Mouse (Mus musculus): Measurements from ENCODE around the gene Plekhg6. TPM values are rescaled to one million over a fixed set of nuclear protein-coding genes. Genes with fewer than 3 reads are reported as not detected.

Plekhg6 gene
- polyA plus RNA-seq, 1 experiment from 2014 or later = 0.50 TPM

DNA sequence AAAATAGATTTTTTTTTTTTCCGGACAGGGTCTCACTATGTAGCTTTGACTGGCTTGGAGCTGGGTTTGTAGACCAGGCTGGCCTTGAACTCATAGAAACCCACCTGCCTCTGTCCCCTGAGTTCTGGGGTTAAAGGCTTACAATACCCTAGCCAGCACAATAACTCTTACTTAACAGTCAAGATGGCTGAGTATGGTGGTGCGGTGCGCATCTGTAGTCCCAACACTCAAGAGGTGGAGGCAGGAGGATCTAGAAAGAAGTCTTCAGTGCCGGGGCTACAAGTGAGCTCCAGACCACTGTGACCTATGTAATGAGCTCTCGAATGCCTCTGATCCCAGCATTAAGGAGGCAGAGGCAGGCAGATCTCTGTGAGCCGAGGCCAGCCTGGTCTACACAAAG is 31.1 kb upstream of the Plekhg6 start:
- H3K27me3 ChIP-seq (replicated peaks; ENCODE audit: insufficient read depth, low read length) = no peaks in the 10 kb centered on the region
- H3K27ac ChIP-seq (ENCODE audit: low read length) = no peak overlapping the region
- H3K4me2 ChIP-seq (replicated peaks; ENCODE audit: low read depth, low read length) = no peak overlapping the region
- no peaks in the 10 kb centered on the region for H3K9me3 ChIP-seq (ENCODE audit: low read length)
- H3K4me3 ChIP-seq (ENCODE audit: low read depth, low read length) = no peak overlapping the region
- H3K4me1 ChIP-seq (ENCODE audit: insufficient read depth, low read depth, low read length) = no peaks in the 10 kb centered on the region
- WGBS = 94% methylated on average over 6 of the region's 6 CpGs
- no peaks in the 10 kb centered on the region for H3K36me3 ChIP-seq (ENCODE audit: insufficient read depth, low read length)
- H3K9ac ChIP-seq (replicated peaks; ENCODE audit: low read depth) = no peak overlapping the region
- DNase-seq (ENCODE audit: low spot score) (no peak), ATAC-seq (no peak)
- TF ChIP-seq EP300 (IDR thresholded peaks at IDR 0.05) = no peak
- TF ChIP-seq CTCF (IDR thresholded peaks at IDR 0.05) = no peak

DNA sequence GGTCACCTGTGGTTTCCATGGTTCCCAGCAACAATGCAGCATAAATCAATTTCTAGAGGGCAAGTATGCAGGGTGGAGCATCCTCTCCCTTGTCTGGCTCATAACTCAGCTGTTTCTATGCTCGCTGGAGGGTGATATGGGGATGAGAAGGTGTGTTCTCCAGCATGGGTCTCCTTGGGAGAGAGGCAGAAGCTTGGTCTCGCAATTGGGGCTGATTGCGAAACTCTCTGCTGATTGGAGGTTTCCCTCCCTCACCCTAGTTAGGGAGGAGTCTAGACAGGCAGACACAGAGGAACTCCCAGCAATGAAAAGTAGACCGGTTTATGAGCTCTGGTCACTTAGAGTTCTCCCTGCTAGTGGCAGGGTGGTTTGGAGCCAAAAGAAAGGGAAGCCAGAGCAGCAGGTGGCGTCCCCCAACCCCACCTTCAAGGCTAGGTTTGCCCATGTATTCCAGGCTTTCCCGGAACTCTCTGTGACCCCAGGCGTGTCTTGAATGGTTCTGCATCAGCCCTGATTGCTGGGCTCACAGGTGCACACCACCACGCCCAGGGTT is 30.5 kb upstream of the Plekhg6 start:
- Histone ChIP-seq H3K9me3 (ENCODE audit: low read length) (no peaks in the 10 kb centered on the region), H3K4me1 (ENCODE audit: insufficient read depth, low read depth, low read length) (no peaks in the 10 kb centered on the region), H3K27me3 (replicated peaks; ENCODE audit: insufficient read depth, low read length) (no peaks in the 10 kb centered on the region), H3K36me3 (ENCODE audit: insufficient read depth, low read length) (no peaks in the 10 kb centered on the region), H3K27ac (ENCODE audit: low read length) (no peak overlapping the region), H3K4me2 (replicated peaks; ENCODE audit: low read depth, low read length) (no peak overlapping the region), H3K4me3 (ENCODE audit: low read depth, low read length) (no peak overlapping the region), H3K9ac (replicated peaks; ENCODE audit: low read depth) (no peak overlapping the region)
- TF ChIP-seq CTCF (IDR thresholded peaks at IDR 0.05) (no peak), EP300 (IDR thresholded peaks at IDR 0.05) (no peak)
- DNase-seq (ENCODE audit: low spot score) (peak; percentile 81), ATAC-seq (peak; percentile 67)
- WGBS = 49% methylated on average over 8 of the region's 8 CpGs

DNA sequence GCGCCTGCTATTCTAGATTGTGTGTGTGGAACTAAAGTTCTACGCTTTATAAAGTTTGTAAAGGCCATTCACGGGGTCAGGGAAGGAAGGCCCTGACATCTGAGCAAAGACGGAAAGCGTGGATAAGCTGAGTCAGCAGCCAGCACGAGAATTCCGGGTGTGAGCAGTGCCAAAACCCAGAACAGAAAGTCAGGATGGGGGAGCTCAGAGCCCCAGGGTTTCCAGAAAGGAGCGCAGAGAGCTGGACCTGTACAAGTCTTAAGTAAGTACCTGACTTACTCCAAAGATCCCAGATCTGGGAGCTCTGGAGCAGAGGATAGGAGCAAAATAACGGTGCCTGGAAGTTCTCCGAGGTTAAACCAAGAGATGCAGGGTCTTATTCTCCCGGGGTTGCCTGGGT is 30.0 kb upstream of the Plekhg6 start:
- ATAC-seq (no peak), DNase-seq (ENCODE audit: low spot score) (no peak)
- H3K4me3 ChIP-seq (ENCODE audit: low read depth, low read length) = no peak overlapping the region
- 64% methylated on average over 11 of the region's 11 CpGs for WGBS
- H3K4me1 ChIP-seq (ENCODE audit: insufficient read depth, low read depth, low read length) = no peaks in the 10 kb centered on the region
- no peak for TF ChIP-seq CTCF (IDR thresholded peaks at IDR 0.05)
- no peak for TF ChIP-seq EP300 (IDR thresholded peaks at IDR 0.05)
- H3K9me3 ChIP-seq (ENCODE audit: low read length) = no peaks in the 10 kb centered on the region
- H3K27me3 ChIP-seq (replicated peaks; ENCODE audit: insufficient read depth, low read length) = no peaks in the 10 kb centered on the region
- H3K9ac ChIP-seq (replicated peaks; ENCODE audit: low read depth) = no peak overlapping the region
- H3K27ac ChIP-seq (ENCODE audit: low read length) = no peak overlapping the region
- H3K36me3 ChIP-seq (ENCODE audit: insufficient read depth, low read length) = no peaks in the 10 kb centered on the region
- H3K4me2 ChIP-seq (replicated peaks; ENCODE audit: low read depth, low read length) = no peak overlapping the region

DNA sequence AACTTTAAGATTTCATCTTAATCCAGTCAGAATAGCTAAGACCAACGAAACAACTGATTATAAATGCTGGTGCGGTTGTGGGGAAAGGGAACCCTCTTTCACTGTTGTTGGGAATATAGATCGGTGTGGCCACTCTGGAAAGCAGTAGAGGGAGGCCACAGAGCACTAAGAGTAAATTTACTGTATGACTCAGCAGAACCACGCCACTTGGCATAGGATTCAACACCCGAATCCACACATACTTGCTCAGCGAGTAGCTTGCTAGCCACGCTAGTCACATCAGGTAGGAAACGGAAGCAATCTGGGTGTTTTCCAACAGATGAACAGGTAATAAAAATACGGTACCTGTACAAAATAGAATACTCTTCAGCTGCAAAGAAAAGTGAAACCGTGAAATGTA is 27.1 kb upstream of the Plekhg6 start:
- Histone ChIP-seq H3K9ac (replicated peaks; ENCODE audit: low read depth) (no peak overlapping the region), H3K4me1 (ENCODE audit: insufficient read depth, low read depth, low read length) (no peaks in the 10 kb centered on the region), H3K36me3 (ENCODE audit: insufficient read depth, low read length) (no peaks in the 10 kb centered on the region), H3K9me3 (ENCODE audit: low read length) (no peaks in the 10 kb centered on the region), H3K27ac (ENCODE audit: low read length) (no peak overlapping the region), H3K4me2 (replicated peaks; ENCODE audit: low read depth, low read length) (no peak overlapping the region), H3K4me3 (ENCODE audit: low read depth, low read length) (no peak overlapping the region), H3K27me3 (replicated peaks; ENCODE audit: insufficient read depth, low read length) (no peaks in the 10 kb centered on the region)
- DNase-seq (ENCODE audit: low spot score) (no peak), ATAC-seq (no peak)
- TF ChIP-seq EP300 (IDR thresholded peaks at IDR 0.05) = no peak
- TF ChIP-seq CTCF (IDR thresholded peaks at IDR 0.05) = no peak
- 80% methylated on average over 10 of the region's 10 CpGs for WGBS

DNA sequence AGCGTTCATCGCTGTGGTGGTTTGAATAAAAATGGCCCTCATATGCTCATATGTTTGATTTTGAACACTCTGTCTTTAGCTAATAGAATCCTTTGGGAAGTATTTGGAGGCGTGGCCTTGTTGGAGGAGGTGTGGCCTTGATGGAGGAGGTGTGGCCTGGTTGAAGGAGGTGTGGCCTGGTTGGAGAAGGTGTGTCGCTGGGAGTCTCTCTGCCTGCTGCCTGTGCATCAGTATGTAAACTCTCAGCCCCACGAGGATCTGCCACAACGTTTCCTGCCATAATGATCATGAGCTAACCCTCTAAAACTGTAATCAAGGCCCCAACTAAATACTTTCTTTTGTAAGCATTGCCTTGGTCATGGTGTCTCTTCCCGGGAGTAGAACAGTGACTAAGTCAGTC is 26.6 kb upstream of the Plekhg6 start:
- no peak for TF ChIP-seq CTCF (IDR thresholded peaks at IDR 0.05)
- no peak for TF ChIP-seq EP300 (IDR thresholded peaks at IDR 0.05)
- ATAC-seq = no peak
- H3K4me3 ChIP-seq (ENCODE audit: low read depth, low read length) = no peak overlapping the region
- H3K9me3 ChIP-seq (ENCODE audit: low read length) = no peaks in the 10 kb centered on the region
- H3K4me2 ChIP-seq (replicated peaks; ENCODE audit: low read depth, low read length) = no peak overlapping the region
- no peak overlapping the region for H3K27ac ChIP-seq (ENCODE audit: low read length)
- H3K9ac ChIP-seq (replicated peaks; ENCODE audit: low read depth) = no peak overlapping the region
- no peaks in the 10 kb centered on the region for H3K27me3 ChIP-seq (replicated peaks; ENCODE audit: insufficient read depth, low read length)
- 68% methylated on average over 7 of the region's 7 CpGs for WGBS
- DNase-seq (ENCODE audit: low spot score) = no peak
- no peaks in the 10 kb centered on the region for H3K4me1 ChIP-seq (ENCODE audit: insufficient read depth, low read depth, low read length)
- H3K36me3 ChIP-seq (ENCODE audit: insufficient read depth, low read length) = no peaks in the 10 kb centered on the region

DNA sequence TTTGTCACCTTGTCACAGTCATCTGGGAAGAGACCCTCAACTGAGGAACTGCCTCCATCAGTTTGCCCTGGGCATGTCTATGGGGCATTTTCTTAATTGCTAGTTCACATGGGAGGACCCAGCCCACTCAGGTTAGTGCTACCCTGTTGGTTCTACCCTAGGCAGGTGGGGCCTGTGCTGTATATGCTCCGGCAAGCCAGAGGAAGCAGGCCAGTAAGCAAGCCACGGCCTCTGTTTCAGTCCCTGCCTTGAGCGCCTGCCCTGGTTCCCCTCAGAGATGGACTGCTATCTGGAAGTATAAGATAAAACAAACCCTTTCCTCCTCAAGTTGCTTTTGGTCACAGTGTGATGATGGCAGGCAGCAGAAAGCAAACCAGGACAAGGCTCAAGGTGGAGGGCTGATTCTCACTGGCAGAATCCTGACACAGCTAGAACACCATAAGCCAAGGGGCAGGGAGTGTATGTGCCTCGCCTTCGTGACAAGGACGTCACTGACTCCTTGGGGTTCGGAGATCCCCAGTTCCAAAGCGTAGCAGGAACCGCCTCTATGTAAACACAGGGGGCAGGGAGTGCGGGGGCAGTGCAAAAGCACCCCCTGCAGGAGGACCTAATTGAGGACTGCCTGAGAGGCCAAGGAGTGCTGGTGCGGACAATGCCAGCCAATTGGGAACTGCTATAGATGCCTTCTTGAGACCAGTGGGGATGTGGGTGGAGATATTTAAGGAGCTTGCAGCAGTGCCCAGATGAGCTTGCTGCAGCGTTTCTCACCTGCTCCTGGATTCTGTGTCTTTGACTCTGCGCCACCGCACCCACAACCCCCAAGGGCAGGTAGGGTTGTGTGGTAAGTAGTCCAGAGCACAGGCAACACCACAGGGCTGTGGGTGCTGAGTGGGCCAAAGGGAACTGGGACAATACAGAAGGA is 25.1 kb upstream of the Plekhg6 start:
- H3K9me3 ChIP-seq (ENCODE audit: low read length) = no peaks in the 10 kb centered on the region
- no peak overlapping the region for H3K27ac ChIP-seq (ENCODE audit: low read length)
- no peak for ATAC-seq
- H3K4me1 ChIP-seq (ENCODE audit: insufficient read depth, low read depth, low read length) = no peaks in the 10 kb centered on the region
- H3K4me3 ChIP-seq (ENCODE audit: low read depth, low read length) = no peak overlapping the region
- no peaks in the 10 kb centered on the region for H3K36me3 ChIP-seq (ENCODE audit: insufficient read depth, low read length)
- H3K27me3 ChIP-seq (replicated peaks; ENCODE audit: insufficient read depth, low read length) = no peaks in the 10 kb centered on the region
- no peak overlapping the region for H3K9ac ChIP-seq (replicated peaks; ENCODE audit: low read depth)
- no peak overlapping the region for H3K4me2 ChIP-seq (replicated peaks; ENCODE audit: low read depth, low read length)
- no peak for DNase-seq (ENCODE audit: low spot score)
- TF ChIP-seq EP300 (IDR thresholded peaks at IDR 0.05) (no peak), CTCF (IDR thresholded peaks at IDR 0.05) (peak; percentile 21; the same call in 1 of the 2 replicates)
- WGBS = 50% methylated on average over 14 of the region's 14 CpGs

Data from lung, postnatal 0 days (tissue).